Mouse (Mus musculus) midbrain, embryonic 14.5 days (tissue): ENCODE data around the gene Racgap1. TPM values are rescaled to one million over a fixed set of nuclear protein-coding genes. Genes with fewer than 3 reads are reported as not detected.
A peak's percentile ranks its signal among the peaks of the same experiment; 100 is the strongest.

Source experiments
- ATAC-seq: fragments of 200-750 bp; cut with Nextera tagmentation; 2 replicates; pipeline ENCODE4 v1.8.0; 2017; ENCODE audit warnings: moderate number of reproducible peaks, moderate library complexity; ENCODE audit not compliant: low FRiP score, low TSS enrichment
- DNase-seq: peaks from one replicate; pipeline ENCODE4 v3.0.0-alpha.2; 2015
- H3K27ac ChIP-seq: fragments of 300-500 bp; sonication (generic); replicated peaks from 2 replicates; pipeline ENCODE4 v1.5.1; 2014; ENCODE audit warnings: mild to moderate bottlenecking, low read depth, low read length, moderate library complexity
- H3K27me3 ChIP-seq: fragments of 300-500 bp; sonication (generic); 2 replicates; pipeline ENCODE4 v1.6.1; 2014; ENCODE audit warnings: low read length, control low read depth, mixed read lengths; ENCODE audit not compliant: control insufficient read depth, insufficient read depth
- H3K36me3 ChIP-seq: fragments of 300-500 bp; sonication (generic); 2 replicates; pipeline ENCODE4 v1.6.1; 2014; ENCODE audit warnings: low read length, control low read depth; ENCODE audit not compliant: control insufficient read depth, insufficient read depth
- H3K4me1 ChIP-seq: fragments of 300-500 bp; sonication (generic); 2 replicates; pipeline ENCODE4 v1.6.1; 2014; ENCODE audit warnings: mild to moderate bottlenecking, antibody characterized with exemption, low read length, control low read depth; ENCODE audit not compliant: control insufficient read depth, insufficient read depth
- H3K4me2 ChIP-seq: fragments of 300-500 bp; sonication (generic); 2 replicates; pipeline ENCODE4 v1.6.1; 2014; ENCODE audit warnings: mild to moderate bottlenecking, low read length, moderate library complexity
- H3K4me3 ChIP-seq: fragments of 300-500 bp; sonication (generic); replicated peaks from 2 replicates; pipeline ENCODE4 v1.5.1; 2014; ENCODE audit warnings: low read depth, low read length
- H3K9ac ChIP-seq: fragments of 300-500 bp; sonication (generic); replicated peaks from 2 replicates; pipeline ENCODE4 v1.6.1; 2014; ENCODE audit warnings: mild to moderate bottlenecking, low read length, moderate library complexity
- H3K9me3 ChIP-seq: fragments of 300-500 bp; sonication (generic); 2 replicates; pipeline ENCODE4 v1.6.1; 2016; ENCODE audit warnings: low read length, control low read depth, mixed read lengths; ENCODE audit not compliant: control insufficient read depth
- WGBS: fragments of 180-500 bp; shearing (Covaris S2); extraction: QIAGEN DNeasy Blood & Tissue Kit; methylation state at CpG from one replicate; pipeline ENCODE4 v1.1.7; 2014; 5-methylcytosine and 5-hydroxymethylcytosine counted together
- polyA plus RNA-seq: library from polyadenylated mRNA; unstranded; fragments of >200 nt; fragmentation: Nextera tagmentation; extraction: Ambion mirVana; gene quantifications from 2 replicates; pipeline ENCODE4 v1.2.1, GENCODE M21; 2014

Gene Racgap1
- polyA plus RNA-seq, 1 experiment from 2014 or later: 64.0 TPM

DNA sequence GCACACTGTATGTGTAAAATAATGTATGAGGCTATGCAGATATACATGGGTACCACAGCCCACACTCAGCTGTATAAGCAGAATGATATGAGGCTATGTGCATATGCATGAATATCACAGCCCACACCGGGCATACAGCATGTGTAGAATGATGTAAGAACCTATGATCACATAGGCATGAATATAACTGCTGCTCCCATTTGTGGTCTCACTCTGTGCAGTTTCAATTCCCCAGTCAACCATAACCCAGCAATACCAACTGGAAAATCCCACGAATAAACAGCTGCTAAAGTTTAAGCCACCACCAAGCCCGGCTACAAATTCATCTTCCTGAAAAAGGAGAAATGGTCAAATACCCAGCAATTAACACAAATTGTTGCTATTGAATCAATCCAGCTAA, 32.9 kb downstream of the Racgap1 start:
- H3K27me3 ChIP-seq: no peaks in the 10 kb centered on the region
- no peak overlapping the region for H3K4me3 ChIP-seq
- H3K9me3 ChIP-seq: no peaks in the 10 kb centered on the region
- no peak overlapping the region for H3K4me2 ChIP-seq
- peaks cover 29% of the 10 kb centered on the region for H3K36me3 ChIP-seq
- H3K9ac ChIP-seq: no peak overlapping the region
- peaks cover 17% of the 10 kb centered on the region for H3K4me1 ChIP-seq
- ATAC-seq (no peak), DNase-seq (no peak)
- WGBS: 93% methylated on average over 3 of the region's 3 CpGs
- H3K27ac ChIP-seq: no peak overlapping the region

DNA sequence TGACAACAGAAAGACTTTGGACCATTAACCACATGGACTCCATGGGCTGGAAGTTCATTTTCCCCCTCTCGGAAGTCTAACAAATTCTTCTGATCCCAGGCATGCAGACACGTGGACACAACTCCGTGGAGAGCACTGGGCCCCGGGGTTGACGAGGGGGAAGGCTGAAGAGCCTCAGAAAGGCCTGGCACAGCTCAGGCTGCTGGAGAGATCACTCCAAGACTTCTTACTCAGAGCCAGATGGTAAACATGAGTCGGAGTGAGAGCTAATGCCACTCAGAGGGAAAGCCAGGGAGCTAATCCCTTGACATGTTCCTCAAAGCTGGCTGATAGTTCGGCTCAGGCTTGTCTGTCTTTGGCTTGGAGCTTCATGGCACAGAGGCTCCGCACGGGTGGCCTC, 36.2 kb downstream of the Racgap1 start:
- Histone ChIP-seq H3K36me3 (0 out of 2 replicates have a peak, but pooled peaks cover 5% of the 10 kb centered on the region), H3K9ac (no peak overlapping the region), H3K4me2 (no peak overlapping the region), H3K27ac (peak overlapping the region; percentile 71; the same call in 1 of the 2 replicates), H3K9me3 (no peaks in the 10 kb centered on the region), H3K4me3 (no peak overlapping the region), H3K27me3 (no peaks in the 10 kb centered on the region), H3K4me1 (peaks cover 21% of the 10 kb centered on the region)
- 30% methylated on average over 9 of the region's 9 CpGs for WGBS
- ATAC-seq (no peak), DNase-seq (no peak)

DNA sequence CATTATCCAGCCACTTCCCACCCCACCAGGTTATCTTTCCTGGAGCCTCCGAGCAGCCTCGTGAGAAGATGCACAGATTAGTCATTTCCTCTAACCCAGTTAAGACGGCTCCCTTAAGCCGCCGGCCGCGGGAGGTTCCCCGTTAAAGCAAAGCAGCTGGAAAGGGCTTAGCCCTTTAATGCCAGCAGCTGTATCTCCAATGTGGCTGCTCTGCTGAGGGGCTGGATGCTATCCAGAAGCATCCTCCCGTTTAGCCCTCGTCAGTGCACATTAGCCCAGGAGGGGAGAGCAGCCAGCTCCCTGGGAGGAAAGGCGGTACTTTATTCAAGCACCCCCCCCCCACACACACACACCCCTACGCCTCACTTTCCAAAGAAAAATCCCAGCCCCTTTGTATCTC, 36.7 kb downstream of the Racgap1 start:
- Histone ChIP-seq H3K4me2 (peak overlapping the region; percentile 29; the same call in 1 of the 2 replicates), H3K27me3 (no peaks in the 10 kb centered on the region), H3K9ac (peak overlapping the region; percentile 23; the same call in 1 of the 2 replicates), H3K4me1 (peaks cover 21% of the 10 kb centered on the region), H3K27ac (peak overlapping the region; percentile 71), H3K36me3 (0 out of 2 replicates have a peak, but pooled peaks cover 2% of the 10 kb centered on the region), H3K9me3 (no peaks in the 10 kb centered on the region), H3K4me3 (no peak overlapping the region)
- WGBS: 5% methylated on average over 12 of the region's 12 CpGs
- peak; percentile 74 for DNase-seq
- ATAC-seq: no peak

DNA sequence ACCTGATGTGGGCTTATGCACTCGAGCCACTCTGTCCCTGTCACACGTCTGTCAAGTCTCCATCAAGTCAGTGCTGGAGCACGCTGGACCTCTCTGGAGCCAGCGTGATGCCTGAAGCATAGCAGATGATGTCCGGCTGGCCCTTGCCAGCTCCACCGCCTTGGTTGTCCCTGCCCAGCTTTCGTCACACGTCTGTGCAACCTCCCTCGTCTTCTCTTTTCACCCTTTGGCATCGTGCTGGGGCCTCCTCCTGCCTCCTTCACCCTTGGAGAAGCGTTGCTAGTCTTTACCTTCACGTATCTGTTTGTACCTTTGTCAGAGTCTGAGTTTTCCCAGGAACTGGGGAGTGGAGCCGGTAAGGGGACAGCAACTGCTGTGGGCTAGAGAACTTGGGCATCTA, 37.2 kb downstream of the Racgap1 start:
- DNase-seq (no peak), ATAC-seq (no peak)
- Histone ChIP-seq H3K36me3 (no peaks in the 10 kb centered on the region), H3K9ac (peak overlapping the region; percentile 23; the same call in 1 of the 2 replicates), H3K27ac (peak overlapping the region; percentile 71), H3K27me3 (no peaks in the 10 kb centered on the region), H3K9me3 (no peaks in the 10 kb centered on the region), H3K4me1 (peaks cover 21% of the 10 kb centered on the region), H3K4me3 (no peak overlapping the region), H3K4me2 (peak overlapping the region; percentile 29; the same call in 1 of the 2 replicates)
- WGBS: 68% methylated on average over 13 of the region's 13 CpGs

DNA sequence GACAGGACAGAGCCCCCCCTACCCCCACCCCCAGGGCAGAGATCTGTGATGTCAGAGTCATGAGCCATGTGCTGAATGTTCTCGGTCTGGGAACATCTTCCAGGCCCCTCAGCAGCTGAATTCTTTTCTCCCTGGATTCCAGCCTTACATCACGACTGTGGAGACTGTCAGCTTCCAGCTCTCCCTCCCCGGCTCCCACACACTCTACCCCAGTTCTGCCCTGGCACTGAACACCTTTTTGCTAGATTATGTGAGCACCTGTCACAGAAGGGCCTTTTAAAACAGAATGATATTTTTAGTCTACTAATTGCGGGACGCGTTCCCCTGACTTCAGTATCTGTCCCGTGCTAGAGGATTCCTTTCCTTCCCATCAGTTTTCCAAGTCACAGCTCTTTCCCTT, 39.9 kb downstream of the Racgap1 start:
- DNase-seq: no peak
- H3K27me3 ChIP-seq: no peaks in the 10 kb centered on the region
- H3K4me2 ChIP-seq: no peak overlapping the region
- no peaks in the 10 kb centered on the region for H3K9me3 ChIP-seq
- H3K4me1 ChIP-seq: peaks cover 32% of the 10 kb centered on the region
- 0 out of 2 replicates have a peak overlapping the region, but pooled peaks have one; percentile 9 for H3K9ac ChIP-seq
- no peaks in the 10 kb centered on the region for H3K36me3 ChIP-seq
- no peak for ATAC-seq
- H3K27ac ChIP-seq: no peak overlapping the region; the same call in 1 of the 2 replicates
- 71% methylated on average over 7 of the region's 7 CpGs for WGBS
- no peak overlapping the region for H3K4me3 ChIP-seq

DNA sequence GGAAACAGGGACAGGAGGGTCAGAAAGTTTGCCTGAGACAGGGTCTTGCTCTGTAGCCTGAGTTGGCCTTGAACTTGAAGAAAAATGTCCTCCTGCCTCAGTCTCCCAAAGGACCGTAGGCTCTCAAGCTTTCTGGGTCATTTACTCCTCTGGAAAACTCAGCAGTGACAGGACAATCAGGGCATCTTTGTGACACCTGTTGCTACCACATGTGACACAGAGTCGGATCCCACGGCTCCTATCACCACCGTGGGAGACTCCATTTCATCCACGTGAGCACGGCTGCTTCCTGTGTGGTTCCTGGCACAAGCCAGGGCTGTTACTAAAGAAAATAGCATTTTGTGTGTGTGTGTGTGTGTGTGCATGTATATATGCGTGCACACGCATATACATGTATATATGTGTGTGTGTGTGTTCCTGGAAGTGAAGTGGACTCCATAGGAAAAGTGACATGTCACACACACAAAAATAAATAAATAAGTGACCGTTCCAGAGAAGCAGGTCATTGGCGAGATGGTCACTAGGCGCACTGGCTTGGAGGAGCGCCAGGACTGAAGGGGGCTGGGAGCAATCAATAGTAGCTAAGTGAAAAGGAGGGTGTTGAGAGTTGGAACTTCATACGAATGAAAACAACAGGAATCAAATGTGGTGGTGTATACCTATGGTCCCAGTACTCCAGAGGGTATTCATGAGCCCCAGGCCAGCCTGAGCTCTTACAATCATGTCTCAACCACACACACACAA, 42.9 kb downstream of the Racgap1 start:
- Histone ChIP-seq H3K4me2 (no peak overlapping the region), H3K27me3 (no peaks in the 10 kb centered on the region), H3K27ac (no peak overlapping the region), H3K9ac (no peak overlapping the region), H3K36me3 (no peaks in the 10 kb centered on the region), H3K4me1 (peaks cover 27% of the 10 kb centered on the region), H3K9me3 (no peaks in the 10 kb centered on the region), H3K4me3 (no peak overlapping the region)
- DNase-seq: no peak
- no peak for ATAC-seq
- 87% methylated on average over 13 of the region's 13 CpGs for WGBS

DNA sequence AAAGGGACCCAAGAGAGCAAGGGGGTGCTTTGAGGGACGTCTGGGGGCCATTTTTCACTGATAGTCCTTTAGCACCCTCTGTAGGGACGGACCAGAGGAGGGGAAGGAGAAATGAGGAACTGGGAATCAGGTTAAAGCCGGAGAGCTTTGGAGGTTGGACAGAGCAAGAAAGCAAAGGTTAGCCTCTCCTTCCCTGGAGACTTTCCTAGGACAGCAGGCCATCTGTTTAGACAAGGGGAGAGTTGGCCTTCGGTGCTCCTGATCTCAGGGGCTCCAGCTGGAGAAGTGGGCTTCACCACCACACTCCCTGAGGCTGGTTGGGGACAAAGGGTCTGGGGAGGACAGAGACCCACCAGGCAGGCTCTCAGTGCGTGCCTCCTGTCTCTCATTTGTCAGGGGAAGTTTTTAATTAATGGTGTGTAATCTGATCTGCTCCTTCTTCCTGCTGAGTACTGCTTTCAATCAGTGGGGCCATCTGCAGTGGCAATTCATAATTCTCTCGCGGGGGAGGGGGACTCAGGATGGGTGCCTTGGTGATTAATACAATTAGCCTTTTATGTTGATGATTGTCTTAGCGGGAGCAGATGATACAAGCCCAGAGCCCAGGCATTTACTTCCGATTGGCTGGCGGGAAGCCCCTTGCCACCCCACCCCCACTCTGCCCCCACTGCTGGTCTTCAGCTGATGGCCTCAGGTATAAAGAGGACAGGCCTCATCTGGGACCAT, 43.9 kb downstream of the Racgap1 start:
- Histone ChIP-seq H3K4me1 (peaks cover 27% of the 10 kb centered on the region), H3K9ac (no peak overlapping the region), H3K9me3 (no peaks in the 10 kb centered on the region), H3K4me3 (no peak overlapping the region), H3K27me3 (no peaks in the 10 kb centered on the region), H3K4me2 (no peak overlapping the region), H3K36me3 (no peaks in the 10 kb centered on the region), H3K27ac (no peak overlapping the region)
- DNase-seq (peak; percentile 60), ATAC-seq (no peak)
- 17% methylated on average over 10 of the region's 10 CpGs for WGBS

DNA sequence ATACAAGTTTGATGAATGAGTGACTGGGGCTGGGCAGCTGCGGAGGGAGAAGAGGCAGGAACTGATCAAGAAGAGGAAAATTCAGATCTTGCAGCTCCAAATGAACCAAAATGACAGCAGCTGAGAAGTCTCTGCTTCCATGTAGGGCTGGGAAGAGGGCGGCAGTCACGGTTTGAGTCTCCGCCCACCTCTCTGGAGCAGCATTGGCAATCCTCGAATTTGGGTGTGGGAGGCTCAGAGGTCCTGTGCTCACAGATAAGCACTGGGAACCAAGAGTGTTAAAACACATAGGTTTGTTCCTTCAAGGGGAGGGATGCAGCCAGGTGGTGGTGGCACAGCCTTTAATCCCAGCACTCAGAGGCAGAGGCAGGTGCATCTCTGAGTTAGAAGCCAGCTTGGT, 44.9 kb downstream of the Racgap1 start:
- Histone ChIP-seq H3K4me2 (no peak overlapping the region), H3K36me3 (no peaks in the 10 kb centered on the region), H3K9ac (no peak overlapping the region), H3K27me3 (no peaks in the 10 kb centered on the region), H3K4me1 (peaks cover 30% of the 10 kb centered on the region), H3K9me3 (no peaks in the 10 kb centered on the region), H3K4me3 (no peak overlapping the region), H3K27ac (no peak overlapping the region)
- WGBS: 26% methylated on average over 5 of the region's 5 CpGs
- ATAC-seq: no peak
- DNase-seq: no peak
